Mouse (Mus musculus): ENCODE results near the gene Itpripl2.

DNA sequence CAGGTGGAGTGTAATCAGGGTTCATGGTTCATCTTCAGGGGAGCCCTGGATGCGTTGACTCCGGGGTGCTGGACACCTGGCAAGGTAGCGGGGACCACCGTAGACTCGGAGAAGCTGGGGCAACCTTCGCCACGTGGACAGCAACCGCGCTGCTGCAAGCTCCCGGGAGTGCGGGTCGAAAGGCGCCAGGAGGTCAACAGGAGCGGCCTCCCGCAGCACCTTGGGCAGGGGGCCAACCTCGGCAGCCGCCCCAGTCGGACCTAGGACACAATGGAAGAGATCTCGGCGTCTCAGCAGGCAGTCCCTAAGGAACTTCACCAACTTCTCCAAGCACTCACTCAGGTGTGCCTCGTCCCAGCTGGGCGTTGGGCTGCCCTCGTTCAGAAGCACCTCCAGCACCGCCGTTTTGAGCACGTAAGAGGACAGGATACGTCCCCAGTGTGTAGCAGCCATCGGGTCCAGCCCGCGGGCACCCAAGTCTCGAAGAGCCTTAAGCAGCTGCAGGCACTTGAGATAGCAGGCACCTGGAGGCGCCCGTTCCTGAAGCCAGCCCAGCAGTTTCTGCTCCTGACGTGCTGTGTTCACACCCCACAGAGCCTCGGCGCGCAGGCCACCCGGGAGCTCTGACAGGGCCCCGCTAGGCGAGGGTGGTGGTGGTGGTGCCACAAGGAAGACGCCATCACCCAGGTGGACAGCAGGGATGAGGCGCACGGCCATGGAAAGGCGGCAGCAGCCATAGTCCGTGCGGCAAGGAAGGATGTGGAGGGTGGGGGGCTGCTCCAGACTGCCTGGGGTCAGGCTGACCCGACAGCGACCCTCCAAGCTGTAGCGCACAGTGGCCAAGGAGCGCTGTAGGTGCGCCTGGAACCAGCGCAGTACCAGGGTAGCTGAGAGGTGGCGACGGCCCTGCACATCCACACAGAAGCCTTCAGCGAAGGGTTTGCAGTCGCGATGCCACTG, 1.8 kb downstream of the Itpripl2 start:
- no peak for TF ChIP-seq CTCF (IDR thresholded peaks at IDR 0.05; ENCODE audit: low read depth, low read length)
- no peak for TF ChIP-seq GATA1 (IDR thresholded peaks at IDR 0.05; ENCODE audit: borderline replicate concordance, low read length)
- no peak for TF ChIP-seq GATA2 (IDR thresholded peaks at IDR 0.05; ENCODE audit: borderline replicate concordance, low read depth, low read length)
- no peak for TF ChIP-seq POLR2AphosphoS5 (IDR thresholded peaks at IDR 0.05; ENCODE audit: insufficient replicate concordance, low read depth, low read length)

All from G1E (cell line).